Mouse (Mus musculus) heart, adult 8-10 months (tissue): ENCODE measurements around the gene Actn3. TPM values are rescaled to one million over a fixed set of nuclear protein-coding genes. Genes with fewer than 3 reads are reported as not detected.
A peak's percentile ranks its signal among the peaks of the same experiment; 100 is the strongest.
"Not testable (repeated sequence)": the region's sequence is repeated elsewhere in the genome, so short reads cannot be mapped to it uniquely, and the experiment has no call there.

Experiments used
- DNase-seq: peaks from one replicate; pipeline ENCODE4 v3.0.0; 2022; ENCODE audit warnings: low spot score
- total RNA-seq, 4 experiments: library from RNA; stranded (reverse); gene quantifications; 2 replicates each; pipeline ENCODE4 v1.2.4; 2022

The Actn3 gene
- total RNA-seq, 4 experiments from 2014 or later = 2.0 to 4.3 (median 2.6) TPM

DNA sequence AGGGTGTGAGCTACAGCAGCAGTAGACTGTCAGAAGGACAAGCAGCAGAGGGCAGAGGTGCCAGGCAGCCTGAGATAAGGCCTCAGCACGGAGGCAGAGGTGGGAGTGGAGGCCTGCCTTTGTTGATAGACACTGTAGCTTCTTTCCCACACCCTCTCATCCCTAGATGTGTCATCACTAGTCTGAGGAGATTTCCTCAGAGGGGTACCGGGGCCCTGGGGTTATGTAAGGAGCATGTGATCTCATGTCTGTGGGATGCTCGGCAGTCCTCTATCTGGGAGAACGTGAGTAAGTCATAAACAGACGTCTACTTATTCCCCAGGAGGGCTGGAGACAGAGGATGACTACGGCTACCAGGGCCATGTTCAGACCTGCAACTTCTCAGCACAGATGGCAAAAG, 18.6 kb downstream of the Actn3 start:
- no peak for DNase-seq

GRCm38 (mm10) chr19:4855951-4856350, 21.8 kb downstream of the Actn3 start:
- no peak for DNase-seq

DNA sequence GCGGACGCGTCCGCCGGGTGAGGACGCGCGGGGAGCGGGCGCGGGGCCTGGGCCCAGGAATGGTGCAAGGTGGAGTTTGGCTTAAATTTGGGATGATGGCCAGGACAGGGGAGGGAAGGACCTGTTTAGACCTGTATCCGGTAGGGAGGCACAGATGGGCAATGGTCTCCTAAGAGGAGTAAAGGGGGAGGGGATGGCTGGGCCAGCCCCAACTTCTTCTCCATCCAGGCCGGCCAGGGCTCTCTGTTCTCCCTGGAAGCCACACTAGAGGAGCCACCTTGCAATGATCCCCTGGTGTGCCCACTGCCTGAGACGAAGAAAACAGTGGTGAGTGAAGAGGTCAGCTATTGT, 22.3 kb downstream of the Actn3 start:
- DNase-seq = no peak

GRCm38 (mm10) chr19:4854552-4855469, 22.9 kb downstream of the Actn3 start, which contains the start of gene Ctsf:
TSS of gene Ctsf (plus strand) at chr19:4855130.
- DNase-seq = peak; percentile 91

DNA sequence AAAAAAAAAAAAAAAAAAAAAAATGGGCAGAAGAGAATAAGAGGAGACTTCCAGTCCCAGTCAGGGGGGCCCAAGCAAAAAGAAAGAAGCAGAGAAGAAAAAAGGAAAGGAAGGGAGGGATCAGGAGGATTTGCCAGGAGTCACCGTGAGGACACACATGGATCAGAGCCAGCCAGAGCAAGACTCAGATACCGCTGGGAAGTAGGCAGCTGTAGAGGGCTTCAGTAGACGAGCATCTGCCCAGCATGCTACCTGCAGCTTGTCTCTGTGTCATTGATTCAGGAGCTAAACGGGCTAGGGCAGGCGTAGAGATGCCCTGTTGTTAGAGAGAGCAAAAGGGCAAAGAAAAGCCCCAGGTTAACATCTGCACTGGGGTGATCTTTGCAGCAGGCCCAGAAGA, 27.4 kb downstream of the Actn3 start:
- no peak for DNase-seq

DNA sequence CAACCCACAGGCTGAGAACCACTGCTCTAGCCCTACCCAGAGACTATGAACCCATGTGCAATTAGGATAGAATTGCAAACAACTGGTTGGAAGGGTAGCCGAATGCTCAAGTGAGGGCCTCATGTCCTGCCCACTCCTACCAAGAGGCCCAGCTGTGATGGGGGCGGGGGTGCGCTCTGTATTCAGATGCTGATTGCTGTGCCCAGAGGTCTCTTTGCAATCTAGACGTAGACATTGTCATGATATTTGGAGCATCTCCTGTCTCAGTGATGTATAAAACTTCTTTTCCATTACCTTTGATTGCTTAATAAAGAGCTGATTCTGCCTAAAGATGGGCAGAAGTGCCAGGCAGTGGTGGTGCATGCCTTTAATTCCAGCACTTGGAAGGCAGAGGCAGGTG, 27.9 kb downstream of the Actn3 start:
- DNase-seq = no peak

DNA sequence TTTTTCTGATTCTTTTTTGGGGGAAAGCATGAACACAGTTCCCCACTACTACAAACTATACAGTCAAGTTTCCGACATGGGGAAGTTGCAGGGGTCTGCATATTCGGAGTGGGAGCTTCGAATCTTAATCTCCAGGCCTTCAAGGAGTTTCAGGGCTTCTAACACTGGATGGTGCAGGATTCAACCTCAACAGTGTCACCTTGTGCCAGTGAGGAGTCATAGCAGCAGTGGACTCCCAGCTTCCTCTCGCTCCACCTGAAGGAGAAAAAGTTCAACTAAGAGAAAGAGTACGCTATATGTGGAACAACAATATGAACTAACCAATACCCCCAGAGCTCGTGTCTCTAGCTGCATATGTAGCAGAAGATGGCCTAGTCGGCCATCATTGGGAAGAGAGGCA, 30.2 kb downstream of the Actn3 start:
- DNase-seq = no peak

GRCm38 (mm10) chr19:4845846-4846245, 31.9 kb downstream of the Actn3 start:
- no peak for DNase-seq

DNA sequence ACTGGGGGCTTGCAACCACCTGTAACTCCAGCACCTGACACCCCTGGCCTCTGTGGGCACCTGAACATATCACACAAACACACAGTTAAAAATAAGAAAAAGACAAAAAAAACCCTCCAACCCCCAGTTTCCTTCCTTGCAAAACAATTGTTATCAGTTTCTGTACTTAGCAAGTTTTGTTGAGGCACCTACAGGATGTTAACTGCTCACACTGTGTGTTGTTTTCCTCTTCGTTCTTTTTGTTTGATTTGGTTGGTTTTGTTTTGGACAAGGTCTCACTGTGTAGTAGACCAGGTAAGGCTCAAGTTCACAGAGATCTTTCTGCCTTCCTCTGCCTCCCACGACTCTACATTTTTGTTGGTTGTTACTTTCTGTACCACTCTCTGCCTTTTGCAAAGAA, 35.1 kb downstream of the Actn3 start:
- no peak for DNase-seq

DNA sequence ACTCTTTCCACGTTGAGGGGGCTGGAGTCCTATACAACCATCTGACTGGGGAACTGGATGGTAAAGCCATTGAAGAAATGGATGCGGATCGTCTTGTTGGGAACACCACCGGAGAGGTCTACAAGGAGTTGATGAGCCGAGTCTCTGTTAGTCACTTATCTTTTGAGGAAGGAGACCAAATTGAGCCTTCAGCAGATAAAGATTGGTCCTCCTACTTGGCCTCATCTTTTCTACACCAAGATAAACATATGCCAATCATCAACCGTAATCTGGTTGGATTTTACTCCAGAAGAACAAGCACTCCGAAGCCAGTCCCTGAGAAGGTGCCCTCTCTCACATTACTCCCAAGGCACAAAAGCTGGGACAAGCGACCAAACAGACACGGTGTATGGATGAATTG, 36.9 kb downstream of the Actn3 start:
- no peak for DNase-seq

- peak; percentile 97 for DNase-seq
Measured at GRCm38 (mm10) chr19:4839149-4839548, 38.6 kb downstream of the Actn3 start, which contains the start of the genes Ccs and Ccdc87. TSS of gene Ccs (minus strand) at chr19:4839332. TSS of gene Ccdc87 (plus strand) at chr19:4839366.

DNA sequence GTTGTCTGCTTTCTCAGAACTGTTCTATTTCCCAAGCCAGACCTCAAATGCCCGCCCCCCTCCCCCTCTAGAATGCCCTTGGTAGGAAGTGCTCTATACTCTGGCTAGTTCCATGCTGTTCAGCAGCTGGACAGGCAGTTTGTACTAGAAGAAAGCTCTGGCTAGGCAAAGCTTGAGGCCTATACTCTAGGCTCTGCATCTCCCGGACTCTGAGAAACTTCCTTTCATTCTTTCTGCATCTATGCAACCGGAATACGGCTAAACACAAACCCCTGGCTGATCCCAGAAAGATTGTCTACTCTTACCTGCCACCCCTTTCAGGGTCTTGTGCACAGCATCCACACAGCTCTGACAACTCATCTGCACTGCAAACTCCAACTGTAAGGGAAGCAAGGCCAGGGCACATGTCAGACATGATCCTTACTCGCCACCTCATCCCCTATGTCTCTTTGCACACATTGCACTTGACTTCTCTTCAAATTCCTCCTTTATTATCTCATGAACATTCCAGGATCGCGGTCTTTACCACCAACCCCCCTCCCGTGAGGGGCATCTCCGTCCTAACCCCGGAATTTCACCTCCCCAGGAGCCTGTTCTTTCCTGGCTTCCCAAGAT, 39.1 kb downstream of the Actn3 start:
- no peak for DNase-seq

GRCm38 (mm10) chr19:4837049-4837448, 40.7 kb downstream of the Actn3 start:
- DNase-seq = no peak

DNA sequence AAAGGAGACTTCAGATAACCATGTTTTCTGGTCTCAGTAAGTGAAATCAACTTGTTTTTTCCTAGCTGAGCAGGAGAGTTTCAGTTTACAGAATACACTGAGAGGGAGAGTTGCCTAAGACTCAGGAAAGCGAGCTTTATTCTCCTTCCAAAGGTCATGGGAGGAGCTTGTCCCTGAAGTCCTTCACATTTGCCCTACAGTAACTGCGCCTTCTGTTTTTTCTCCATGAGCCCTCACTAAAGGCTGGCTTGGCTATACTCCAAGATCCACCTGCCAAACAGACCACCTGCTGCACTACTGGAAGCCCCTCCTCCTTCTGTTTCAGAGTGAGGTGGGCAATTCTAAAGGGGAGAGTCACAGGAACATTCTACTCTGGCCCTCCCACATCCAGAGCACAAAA, 41.6 kb downstream of the Actn3 start:
- no peak for DNase-seq

- DNase-seq = no peak
Measured at GRCm38 (mm10) chr19:4833977-4834376, 43.7 kb downstream of the Actn3 start.

GRCm38 (mm10) chr19:4829156-4829555, 48.6 kb downstream of the Actn3 start:
- DNase-seq = peak; percentile 69

- DNase-seq = no peak
Measured at GRCm38 (mm10) chr19:4828444-4829114, 49.1 kb downstream of the Actn3 start.

- DNase-seq = peak; percentile 78
Measured at GRCm38 (mm10) chr19:4820678-4821303, 56.9 kb downstream of the Actn3 start.

- no peak for DNase-seq
Measured at GRCm38 (mm10) chr19:4817182-4817835, 60.4 kb downstream of the Actn3 start.

GRCm38 (mm10) chr19:4813015-4813414, 64.7 kb downstream of the Actn3 start:
- DNase-seq = no peak

GRCm38 (mm10) chr19:4812334-4812949, 65.3 kb downstream of the Actn3 start:
- DNase-seq = not testable (repeated sequence)
